Mouse (Mus musculus) megakaryocyte, embryonic 14.5 days (primary cell): ENCODE results near the gene Chst8. TPM values are rescaled to one million over a fixed set of nuclear protein-coding genes. Genes with fewer than 3 reads are reported as not detected.
A peak's percentile ranks its signal among the peaks of the same experiment; 100 is the strongest.

Experiments used
- H3K27me3 ChIP-seq: replicated peaks from 2 replicates; pipeline ENCODE3; 2012; ENCODE audit warnings: inconsistent platforms
- H3K36me3 ChIP-seq: replicated peaks from 2 replicates; pipeline ENCODE3; 2012; ENCODE audit warnings: low read length, inconsistent platforms, mixed read lengths
- H3K4me1 ChIP-seq: 2 replicates; pipeline ENCODE4 v1.6.1; 2012; ENCODE audit warnings: inconsistent platforms
- H3K4me3 ChIP-seq: replicated peaks from 2 replicates; pipeline ENCODE3; 2012; ENCODE audit warnings: moderate library complexity, mild to moderate bottlenecking, inconsistent platforms
- H3K9me3 ChIP-seq: 2 replicates; pipeline ENCODE4 v1.6.1; 2012; ENCODE audit warnings: inconsistent platforms
- FLI1 ChIP-seq: IDR thresholded peaks from 2 replicates; pipeline ENCODE4 v1.6.1; 2012; ENCODE audit warnings: low read length, inconsistent platforms, mixed read lengths
- GATA1 ChIP-seq: IDR thresholded peaks from 3 replicates; pipeline ENCODE4 v1.6.1; 2012; ENCODE audit warnings: mixed read lengths, low read length, inconsistent platforms, borderline replicate concordance
- polyA plus RNA-seq: library from polyadenylated mRNA; stranded (reverse); fragments of >175 nt; gene quantifications from 2 replicates; pipeline ENCODE4 v1.2.3, GENCODE M21; 2012; ENCODE audit warnings: low replicate concordance; ENCODE audit not compliant: insufficient read depth

Chst8 gene
- polyA plus RNA-seq, 1 experiment: 0.13 TPM

GRCm38 (mm10) chr7:34646144-34646795 is 166.2 kb downstream of the Chst8 start:
- no peaks in the 10 kb centered on the region for H3K4me1 ChIP-seq
- TF ChIP-seq FLI1 (no peak), GATA1 (no peak)
- H3K9me3 ChIP-seq: peaks cover 23% of the 10 kb centered on the region
- H3K4me3 ChIP-seq: no peak overlapping the region
- peaks cover 18% of the 10 kb centered on the region for H3K27me3 ChIP-seq
- H3K36me3 ChIP-seq: no peaks in the 10 kb centered on the region

DNA sequence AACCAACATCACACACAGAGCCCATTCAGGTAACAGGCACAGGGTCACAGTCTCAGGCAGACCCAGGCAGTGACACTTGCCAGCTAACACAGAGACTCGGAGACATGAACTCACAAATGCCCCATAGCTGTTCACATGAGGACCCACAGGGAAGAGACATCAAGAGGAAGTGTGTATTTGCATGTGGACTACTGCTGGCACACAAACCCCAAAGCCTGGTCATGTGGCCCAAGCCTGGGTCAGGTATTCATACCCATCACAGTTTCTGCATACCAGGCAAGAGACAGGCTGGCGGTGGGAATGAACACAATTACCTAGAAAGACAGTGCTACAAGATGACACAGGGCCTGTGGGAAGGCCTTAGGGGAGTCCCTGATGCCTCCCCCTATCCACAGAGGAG is 166.9 kb downstream of the Chst8 start:
- H3K36me3 ChIP-seq: no peaks in the 10 kb centered on the region
- TF ChIP-seq FLI1: no peak
- TF ChIP-seq GATA1: no peak

DNA sequence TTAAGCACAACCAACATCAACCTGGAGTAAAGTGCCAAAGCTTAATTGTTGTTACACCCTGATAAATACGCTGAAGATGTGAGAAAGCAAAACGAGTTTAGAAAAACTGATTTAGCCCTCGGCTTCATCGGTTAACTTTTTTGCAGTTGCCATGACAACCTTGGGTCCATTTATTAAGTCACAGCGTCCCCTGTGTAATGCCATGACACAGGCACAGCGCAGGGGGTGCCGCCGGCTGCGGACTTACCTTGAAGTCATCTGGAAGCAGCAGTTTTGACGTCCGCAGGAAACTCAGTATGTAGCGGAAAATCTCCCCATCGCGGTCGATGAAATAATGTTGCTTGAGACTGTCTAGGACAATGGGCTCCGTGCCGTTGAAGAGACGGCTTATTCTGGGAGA is 167.9 kb downstream of the Chst8 start:
- Histone ChIP-seq H3K27me3 (peaks cover 11% of the 10 kb centered on the region), H3K9me3 (peaks cover 23% of the 10 kb centered on the region)
- TF ChIP-seq FLI1 (no peak), GATA1 (no peak)

More for the DNA sequence above, 166.9 kb downstream of the Chst8 start:
- H3K27me3 ChIP-seq: peaks cover 16% of the 10 kb centered on the region
- peaks cover 23% of the 10 kb centered on the region for H3K9me3 ChIP-seq
- no peaks in the 10 kb centered on the region for H3K4me1 ChIP-seq
- no peak overlapping the region for H3K4me3 ChIP-seq

GRCm38 (mm10) chr7:34643329-34643728 is 169.2 kb downstream of the Chst8 start:
- Histone ChIP-seq H3K9me3 (peaks cover 13% of the 10 kb centered on the region), H3K27me3 (peaks cover 5% of the 10 kb centered on the region), H3K36me3 (no peaks in the 10 kb centered on the region), H3K4me3 (no peak overlapping the region), H3K4me1 (no peaks in the 10 kb centered on the region)
- no peak for TF ChIP-seq GATA1
- no peak for TF ChIP-seq FLI1

More for the DNA sequence above, 167.9 kb downstream of the Chst8 start:
- no peaks in the 10 kb centered on the region for H3K36me3 ChIP-seq
- no peak overlapping the region for H3K4me3 ChIP-seq
- H3K4me1 ChIP-seq: no peaks in the 10 kb centered on the region

GRCm38 (mm10) chr7:34641968-34642367 is 170.5 kb downstream of the Chst8 start:
- H3K36me3 ChIP-seq: no peaks in the 10 kb centered on the region
- peak overlapping the region; percentile 5 for H3K4me3 ChIP-seq
- H3K27me3 ChIP-seq: peaks cover 2% of the 10 kb centered on the region
- no peaks in the 10 kb centered on the region; the same call in 1 of the 2 replicates for H3K9me3 ChIP-seq
- H3K4me1 ChIP-seq: no peaks in the 10 kb centered on the region
- TF ChIP-seq GATA1 (no peak), FLI1 (no peak)

DNA sequence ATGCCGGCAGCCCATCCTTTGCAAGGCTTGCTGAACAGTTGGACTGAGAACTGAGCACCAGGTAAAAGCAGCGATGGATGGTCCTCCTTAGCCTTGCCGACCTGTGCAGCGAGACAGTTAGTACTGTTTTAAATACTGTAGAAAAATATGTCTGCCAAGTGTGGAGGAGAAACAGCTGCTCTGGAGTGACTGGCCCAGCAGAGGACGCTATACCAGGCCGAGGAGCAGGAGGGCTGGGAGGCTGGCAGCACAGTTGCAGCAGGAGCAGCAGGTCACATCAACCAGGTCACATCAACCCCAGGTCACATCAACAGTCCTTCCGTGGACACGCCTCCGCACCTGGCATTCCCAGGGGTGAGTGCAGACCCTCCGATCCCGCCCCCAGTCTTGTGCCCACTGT is 172.7 kb downstream of the Chst8 start:
- Histone ChIP-seq H3K4me3 (no peak overlapping the region), H3K27me3 (peaks cover 2% of the 10 kb centered on the region), H3K9me3 (no peaks in the 10 kb centered on the region), H3K36me3 (no peaks in the 10 kb centered on the region), H3K4me1 (no peaks in the 10 kb centered on the region)
- TF ChIP-seq GATA1 (no peak), FLI1 (no peak)

DNA sequence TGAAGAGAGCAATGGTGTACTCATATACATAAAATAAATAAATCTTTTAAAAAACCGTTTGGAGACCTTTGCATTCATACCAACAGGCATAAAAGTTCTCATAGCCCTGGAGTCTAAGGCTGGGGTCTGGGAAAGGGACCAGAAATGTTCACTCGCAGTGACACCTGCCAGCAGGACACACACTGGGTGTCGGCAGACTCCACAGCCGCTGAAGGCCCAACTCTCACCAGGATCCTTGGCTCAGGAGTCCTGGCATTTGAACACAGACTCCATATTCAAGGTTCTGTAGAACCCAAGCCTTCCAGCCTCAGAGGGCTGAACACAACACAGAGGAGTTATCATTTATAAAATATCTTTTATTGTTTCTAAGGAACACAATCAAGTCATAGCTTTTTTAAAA is 175.8 kb downstream of the Chst8 start:
- peaks cover 6% of the 10 kb centered on the region; the same call in 1 of the 2 replicates for H3K9me3 ChIP-seq

GRCm38 (mm10) chr7:34632966-34633742 is 179.4 kb downstream of the Chst8 start:
- peaks cover 12% of the 10 kb centered on the region for H3K27me3 ChIP-seq
- H3K4me1 ChIP-seq: peaks cover 11% of the 10 kb centered on the region
- peaks cover 6% of the 10 kb centered on the region; the same call in 1 of the 2 replicates for H3K9me3 ChIP-seq
- no peak overlapping the region for H3K4me3 ChIP-seq
- H3K36me3 ChIP-seq: no peaks in the 10 kb centered on the region
- no peak for TF ChIP-seq FLI1
- no peak for TF ChIP-seq GATA1

More for the DNA sequence above, 175.8 kb downstream of the Chst8 start:
- no peaks in the 10 kb centered on the region for H3K4me1 ChIP-seq
- H3K4me3 ChIP-seq: no peak overlapping the region
- peaks cover 6% of the 10 kb centered on the region for H3K27me3 ChIP-seq
- TF ChIP-seq FLI1 (no peak), GATA1 (no peak)
- no peaks in the 10 kb centered on the region for H3K36me3 ChIP-seq

DNA sequence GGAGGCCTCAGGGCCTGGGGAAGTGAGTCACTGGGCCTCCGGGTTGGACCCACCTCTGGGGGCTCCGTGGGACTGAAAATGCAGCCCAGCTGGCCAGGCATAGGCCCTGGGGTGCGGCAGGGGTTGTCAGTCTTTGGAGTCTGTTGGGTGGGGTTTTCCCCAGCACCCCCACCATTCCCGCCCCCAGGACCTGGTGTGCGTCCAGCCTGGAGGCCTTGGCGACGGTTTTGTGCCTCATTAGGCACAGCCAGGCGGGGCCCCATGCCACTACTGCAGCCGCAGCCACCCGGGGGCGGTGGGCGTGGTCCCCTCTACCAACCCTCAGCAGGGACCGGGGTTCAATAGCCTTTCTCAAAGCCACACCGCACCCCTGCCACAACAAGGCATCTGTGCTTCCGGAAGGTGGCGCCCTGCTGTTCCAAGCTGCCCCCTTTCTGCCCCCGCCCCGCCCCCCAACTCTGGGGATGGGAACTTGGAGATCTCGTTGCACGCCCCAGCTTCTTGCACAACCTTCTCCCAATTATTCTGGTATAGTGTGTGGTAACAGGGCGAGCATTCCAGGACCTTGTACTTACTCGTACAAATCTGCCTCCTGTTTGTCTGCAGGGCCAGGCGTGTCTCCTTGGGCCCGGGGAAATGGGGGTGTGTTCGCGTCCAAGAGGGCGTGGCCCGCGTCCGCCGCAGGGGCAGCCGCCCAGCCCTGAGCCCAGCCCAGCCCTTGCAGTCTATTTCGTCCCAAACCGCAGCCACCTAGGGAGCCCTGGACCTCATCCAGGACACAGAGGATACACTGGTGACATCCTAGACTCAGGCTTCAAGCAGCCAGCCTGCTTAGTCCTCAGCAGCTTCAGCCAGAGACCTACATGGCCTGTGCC is 182.1 kb downstream of the Chst8 start:
- Histone ChIP-seq H3K36me3 (no peaks in the 10 kb centered on the region), H3K27me3 (peaks cover 12% of the 10 kb centered on the region), H3K4me3 (peak overlapping the region; percentile 83), H3K9me3 (peaks cover 6% of the 10 kb centered on the region; the same call in 1 of the 2 replicates), H3K4me1 (peaks cover 11% of the 10 kb centered on the region)
- TF ChIP-seq FLI1 (no peak), GATA1 (no peak)
